Mouse (Mus musculus) hindbrain, embryonic 10.5 days (tissue): ENCODE data around the gene Defb25. TPM values are rescaled to one million over a fixed set of nuclear protein-coding genes. Genes with fewer than 3 reads are reported as not detected.

Experiments used
- DNase-seq: peaks from one replicate; pipeline ENCODE4 v3.0.0-alpha.2; 2017; ENCODE audit warnings: low spot score
- H3K27ac ChIP-seq: fragments of 300-500 bp; sonication (generic); 2 replicates; pipeline ENCODE4 v1.5.1; 2016; ENCODE audit warnings: mild to moderate bottlenecking, moderate library complexity
- H3K27me3 ChIP-seq: fragments of 300-500 bp; sonication (generic); 2 replicates; pipeline ENCODE4 v1.6.1; 2016; ENCODE audit warnings: mild to moderate bottlenecking; ENCODE audit not compliant: poor library complexity, insufficient read depth, severe bottlenecking
- H3K36me3 ChIP-seq: fragments of 300-500 bp; sonication (generic); 2 replicates; pipeline ENCODE4 v1.6.1; 2016; ENCODE audit warnings: mild to moderate bottlenecking, moderate library complexity
- H3K4me1 ChIP-seq: fragments of 300-500 bp; sonication (generic); replicated peaks from 2 replicates; pipeline ENCODE4 v1.6.1; 2016; ENCODE audit warnings: mild to moderate bottlenecking
- H3K4me3 ChIP-seq: fragments of 300-500 bp; sonication (generic); 2 replicates; pipeline ENCODE4 v1.5.1; 2016; ENCODE audit warnings: mild to moderate bottlenecking, moderate library complexity
- H3K9me3 ChIP-seq: fragments of 300-500 bp; sonication (generic); 2 replicates; pipeline ENCODE4 v1.6.1; 2016; ENCODE audit warnings: mild to moderate bottlenecking, moderate library complexity
- whole genome bisulfite sequencing: fragments of 180-500 bp; shearing (Covaris S2); methylation state at CpG from one replicate; pipeline ENCODE4 v1.1.7; 2016; 5-methylcytosine and 5-hydroxymethylcytosine counted together
- polyA plus RNA-seq: library from polyadenylated mRNA; unstranded; fragments of >200 nt; fragmentation: Nextera tagmentation; extraction: Ambion mirVana; gene quantifications from 2 replicates; pipeline ENCODE4 v1.2.1, GENCODE M21; 2016

Defb25 gene
- polyA plus RNA-seq, 1 experiment from 2014 or later = not detected

- no peak for DNase-seq
- H3K36me3 ChIP-seq = no peaks in the 10 kb centered on the region
- no peaks in the 10 kb centered on the region for H3K9me3 ChIP-seq
- no peak overlapping the region for H3K4me3 ChIP-seq
- H3K27me3 ChIP-seq = peaks cover 62% of the 10 kb centered on the region
- no peak overlapping the region for H3K27ac ChIP-seq
- 94% methylated on average over 2 of the region's 2 CpGs for WGBS
- peaks cover 33% of the 10 kb centered on the region for H3K4me1 ChIP-seq
These were observed 1.7 kb upstream of the Defb25 start for GRCm38 (mm10) chr2:152624566-152624965.

- no peaks in the 10 kb centered on the region for H3K9me3 ChIP-seq
- DNase-seq = no peak
- no peak overlapping the region for H3K4me3 ChIP-seq
- H3K4me1 ChIP-seq = peaks cover 22% of the 10 kb centered on the region
- H3K27ac ChIP-seq = no peak overlapping the region
- 91% methylated on average over 13 of the region's 13 CpGs for WGBS
- H3K27me3 ChIP-seq = peaks cover 38% of the 10 kb centered on the region
- no peaks in the 10 kb centered on the region for H3K36me3 ChIP-seq
These were observed 702 bp downstream of the Defb25 start for GRCm38 (mm10) chr2:152622151-152622550.

DNA sequence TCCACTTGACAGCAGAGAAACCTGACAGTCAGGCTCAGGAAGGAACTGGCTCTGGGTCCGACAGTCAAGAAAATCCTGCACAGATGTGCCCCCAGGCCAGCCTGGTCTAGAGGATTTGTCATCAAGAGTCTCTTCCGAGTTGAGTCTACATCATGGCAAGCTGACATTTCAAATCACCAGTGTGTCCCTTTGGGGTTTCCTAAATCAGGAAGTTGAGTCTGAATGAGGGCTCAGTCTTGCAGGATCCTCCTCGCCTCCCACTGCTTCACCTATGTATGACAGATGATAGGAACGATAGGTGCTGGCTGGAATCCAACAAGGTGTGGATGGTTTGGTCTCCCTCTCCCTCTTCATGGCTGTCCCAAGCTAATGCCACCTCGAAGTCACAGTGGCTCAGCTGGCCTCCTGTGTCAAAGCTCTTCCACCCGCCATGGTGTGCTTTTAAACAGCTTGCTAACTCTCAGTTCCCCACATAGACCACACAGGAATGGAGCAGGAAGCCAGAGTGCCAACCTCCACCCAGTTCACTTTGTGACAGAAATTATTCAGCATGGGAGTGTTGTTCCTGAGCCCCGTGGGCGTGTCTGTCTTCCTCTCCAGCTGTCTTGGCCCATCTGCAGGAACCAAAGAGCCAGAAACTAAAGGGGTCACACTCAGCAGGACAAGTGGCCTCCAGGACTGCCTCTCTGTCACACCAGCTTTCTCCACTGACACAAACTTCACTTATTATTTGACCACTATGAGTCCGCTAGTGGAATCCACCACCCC is 2.3 kb downstream of the Defb25 start:
- no peak for DNase-seq
- Histone ChIP-seq H3K36me3 (no peaks in the 10 kb centered on the region), H3K27me3 (peaks cover 22% of the 10 kb centered on the region), H3K9me3 (no peaks in the 10 kb centered on the region), H3K4me3 (no peak overlapping the region), H3K4me1 (peaks cover 9% of the 10 kb centered on the region), H3K27ac (no peak overlapping the region)
- 80% methylated on average over 9 of the region's 9 CpGs for WGBS

DNA sequence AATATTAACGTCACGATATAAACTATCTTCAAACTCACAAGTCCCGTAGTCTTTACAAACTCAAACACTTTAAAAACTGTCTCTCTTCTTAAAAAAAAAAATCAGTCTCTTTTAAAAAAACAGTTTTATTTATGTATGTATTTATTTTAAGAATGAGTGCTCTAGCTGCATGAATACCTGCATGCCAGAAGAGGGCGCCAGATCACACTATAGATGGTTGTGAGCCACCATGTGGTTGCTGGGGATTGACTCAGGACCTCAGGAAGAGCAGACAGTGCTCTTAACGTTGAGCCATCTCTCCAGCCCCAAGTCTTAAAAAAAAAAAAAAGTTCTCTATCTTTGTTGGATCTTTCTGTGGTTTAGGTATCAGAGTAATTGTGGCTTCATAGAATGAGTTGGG is 5.5 kb downstream of the Defb25 start:
- Histone ChIP-seq H3K4me3 (no peak overlapping the region), H3K36me3 (no peaks in the 10 kb centered on the region), H3K27ac (no peak overlapping the region), H3K9me3 (no peaks in the 10 kb centered on the region), H3K4me1 (peaks cover 5% of the 10 kb centered on the region; the same call in 1 of the 2 replicates), H3K27me3 (no peaks in the 10 kb centered on the region)
- DNase-seq = no peak
- 59% methylated on average over 5 of the region's 5 CpGs for WGBS

GRCm38 (mm10) chr2:152616470-152616869 is 6.4 kb downstream of the Defb25 start:
- Histone ChIP-seq H3K4me3 (no peak overlapping the region), H3K36me3 (no peaks in the 10 kb centered on the region), H3K27ac (no peak overlapping the region), H3K27me3 (no peaks in the 10 kb centered on the region), H3K9me3 (no peaks in the 10 kb centered on the region), H3K4me1 (peaks cover 12% of the 10 kb centered on the region)
- DNase-seq = no peak
- WGBS = 87% methylated on average over 6 of the region's 6 CpGs

GRCm38 (mm10) chr2:152615563-152615962 is 7.3 kb downstream of the Defb25 start:
- Histone ChIP-seq H3K27ac (no peak overlapping the region), H3K4me3 (no peak overlapping the region), H3K36me3 (no peaks in the 10 kb centered on the region), H3K4me1 (peaks cover 12% of the 10 kb centered on the region), H3K9me3 (no peaks in the 10 kb centered on the region), H3K27me3 (no peaks in the 10 kb centered on the region)
- DNase-seq = peak; percentile 52
- 11% methylated on average over 7 of the region's 7 CpGs for WGBS

DNA sequence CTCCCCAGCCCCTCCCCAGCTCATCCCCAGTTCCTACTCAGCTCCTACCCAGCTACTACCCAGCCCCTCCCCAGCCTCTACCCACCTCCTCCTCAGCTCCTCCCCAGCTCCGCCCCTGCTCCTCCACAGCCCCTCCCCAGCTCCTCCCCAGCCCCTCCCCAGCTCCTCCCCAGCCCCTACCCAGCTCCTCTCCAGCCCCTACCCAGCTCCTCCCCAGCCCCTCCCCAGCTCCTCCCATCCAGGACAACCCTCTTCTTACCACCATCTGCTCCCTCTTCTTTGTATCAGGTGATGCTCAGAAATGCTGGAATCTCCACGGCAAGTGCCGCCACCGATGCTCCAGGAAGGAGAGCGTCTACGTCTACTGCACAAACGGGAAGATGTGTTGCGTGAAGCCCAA is 10.7 kb downstream of the Defb25 start:
- Histone ChIP-seq H3K27ac (no peak overlapping the region), H3K27me3 (no peaks in the 10 kb centered on the region), H3K4me3 (no peak overlapping the region), H3K9me3 (0 out of 2 replicates have a peak, but pooled peaks cover 3% of the 10 kb centered on the region), H3K36me3 (no peaks in the 10 kb centered on the region), H3K4me1 (peaks cover 10% of the 10 kb centered on the region)
- 34% methylated on average over 7 of the region's 8 CpGs for WGBS
- peak; percentile 24 for DNase-seq

GRCm38 (mm10) chr2:152608719-152609118 is 14.1 kb downstream of the Defb25 start:
- DNase-seq = no peak
- Histone ChIP-seq H3K27ac (no peak overlapping the region), H3K9me3 (0 out of 2 replicates have a peak, but pooled peaks cover 3% of the 10 kb centered on the region), H3K36me3 (no peaks in the 10 kb centered on the region), H3K4me3 (no peak overlapping the region), H3K27me3 (no peaks in the 10 kb centered on the region), H3K4me1 (peaks cover 10% of the 10 kb centered on the region)
- WGBS = 100% methylated on average over 1 of the region's 1 CpGs

DNA sequence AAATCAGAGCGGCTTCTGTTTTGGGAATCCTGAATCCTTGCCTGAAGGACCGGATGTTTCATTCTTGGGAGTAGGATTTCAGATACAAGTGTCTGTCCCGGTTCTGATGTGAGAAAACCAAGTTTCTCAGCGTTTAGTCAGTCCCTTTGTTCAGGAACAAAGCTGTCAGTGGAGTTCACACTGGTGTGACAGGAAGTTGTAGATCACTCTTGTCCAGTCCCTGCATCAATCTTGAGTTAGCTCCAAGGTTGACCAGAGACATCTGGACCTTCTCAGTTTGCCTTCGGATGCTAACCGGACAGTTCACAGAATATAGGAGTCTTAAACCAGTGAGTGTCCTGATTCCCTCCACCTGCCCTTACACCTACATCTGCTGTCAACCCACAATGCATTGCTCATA is 15.1 kb downstream of the Defb25 start:
- WGBS = 77% methylated on average over 6 of the region's 6 CpGs
- H3K9me3 ChIP-seq = 0 out of 2 replicates have a peak, but pooled peaks cover 3% of the 10 kb centered on the region
- no peak overlapping the region for H3K4me3 ChIP-seq
- no peak overlapping the region for H3K27ac ChIP-seq
- peaks cover 10% of the 10 kb centered on the region for H3K4me1 ChIP-seq
- H3K27me3 ChIP-seq = no peaks in the 10 kb centered on the region
- no peaks in the 10 kb centered on the region for H3K36me3 ChIP-seq
- DNase-seq = no peak

- DNase-seq = peak; percentile 26
- WGBS = 85% methylated on average over 15 of the region's 15 CpGs
These were observed 18.8 kb downstream of the Defb25 start, which contains the start of gene Defb36 for GRCm38 (mm10) chr2:152604057-152604456. Gene Defb36, plus strand, starts transcription at chr2:152604327.

DNA sequence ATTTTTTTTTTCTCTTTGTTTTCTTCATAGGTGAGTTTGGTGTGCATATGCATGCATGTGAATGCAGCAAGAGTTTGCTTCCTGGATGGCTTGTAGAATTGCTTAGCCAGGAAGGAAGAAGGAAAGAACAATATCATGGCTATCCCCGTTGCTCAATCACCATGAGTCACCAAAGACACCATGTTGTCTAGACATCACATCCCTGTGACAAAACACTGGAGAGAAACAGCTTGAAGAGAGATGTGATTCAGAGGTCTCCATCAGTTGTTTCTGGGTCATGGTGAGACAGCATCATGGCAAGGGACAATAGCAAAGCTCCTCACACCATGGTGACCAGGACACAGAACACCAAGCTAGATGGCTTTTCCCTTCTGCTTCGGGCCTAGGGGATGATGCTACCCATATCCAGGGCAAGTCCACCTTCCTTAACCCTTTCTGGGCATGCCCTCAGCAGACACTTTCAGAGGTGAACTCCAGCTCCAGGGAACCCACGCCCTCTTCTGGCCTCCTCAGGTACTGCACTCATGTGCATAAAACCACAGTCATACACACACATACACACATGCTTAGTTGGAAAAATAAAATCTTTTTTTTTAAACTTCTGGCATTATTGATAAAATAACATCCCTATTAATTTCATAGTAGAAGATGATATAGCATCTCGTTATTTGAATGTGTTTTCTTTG is 21.4 kb downstream of the Defb25 start:
- no peak overlapping the region for H3K4me3 ChIP-seq
- no peak overlapping the region for H3K27ac ChIP-seq
- WGBS = 75% methylated on average over 4 of the region's 4 CpGs
- DNase-seq = no peak
- no peaks in the 10 kb centered on the region for H3K36me3 ChIP-seq
- H3K4me1 ChIP-seq = no peaks in the 10 kb centered on the region
- no peaks in the 10 kb centered on the region for H3K27me3 ChIP-seq
- H3K9me3 ChIP-seq = no peaks in the 10 kb centered on the region

More at GRCm38 (mm10) chr2:152604057-152604456, 18.8 kb downstream of the Defb25 start, which contains the start of gene Defb36:
- Histone ChIP-seq H3K4me1 (no peaks in the 10 kb centered on the region), H3K4me3 (no peak within 1 kb of the TSS), H3K36me3 (no peaks in the 10 kb centered on the region), H3K27ac (no peak within 1 kb of the TSS), H3K27me3 (no peaks in the 10 kb centered on the region), H3K9me3 (0 out of 2 replicates have a peak, but pooled peaks cover 3% of the 10 kb centered on the region)

GRCm38 (mm10) chr2:152600076-152600475 is 22.8 kb downstream of the Defb25 start:
- H3K27ac ChIP-seq = no peak overlapping the region

GRCm38 (mm10) chr2:152599299-152599698 is 23.6 kb downstream of the Defb25 start, which contains the start of gene Defb45:
Gene Defb45, minus strand, starts transcription at chr2:152599399.
- H3K36me3 ChIP-seq = no peaks in the 10 kb centered on the region
- H3K4me1 ChIP-seq = no peaks in the 10 kb centered on the region
- 71% methylated on average over 7 of the region's 7 CpGs for WGBS
- DNase-seq = no peak
- H3K27me3 ChIP-seq = no peaks in the 10 kb centered on the region
- H3K4me3 ChIP-seq = no peak within 1 kb of the TSS
- H3K27ac ChIP-seq = no peak within 1 kb of the TSS
- no peaks in the 10 kb centered on the region for H3K9me3 ChIP-seq

More at GRCm38 (mm10) chr2:152600076-152600475, 22.8 kb downstream of the Defb25 start:
- no peaks in the 10 kb centered on the region for H3K9me3 ChIP-seq
- no peaks in the 10 kb centered on the region for H3K4me1 ChIP-seq
- DNase-seq = no peak
- H3K4me3 ChIP-seq = no peak overlapping the region
- no peaks in the 10 kb centered on the region for H3K36me3 ChIP-seq
- no peaks in the 10 kb centered on the region for H3K27me3 ChIP-seq
- WGBS = 90% methylated on average over 6 of the region's 6 CpGs
